Mouse (Mus musculus) midbrain, embryonic 12.5 days (tissue): Measurements from ENCODE around the gene Wscd2. TPM values are rescaled to one million over a fixed set of nuclear protein-coding genes. Genes with fewer than 3 reads are reported as not detected.

Source experiments
- ATAC-seq: fragments of 200-750 bp; cut with Nextera tagmentation; 2 replicates; pipeline ENCODE4 v1.8.0; 2017; ENCODE audit warnings: low read depth, moderate TSS enrichment, moderate library complexity; ENCODE audit not compliant: low FRiP score
- H3K27ac ChIP-seq: fragments of 300-500 bp; sonication (generic); replicated peaks from 2 replicates; pipeline ENCODE4 v1.5.1; 2016; ENCODE audit warnings: mild to moderate bottlenecking
- H3K27me3 ChIP-seq: fragments of 300-500 bp; sonication (generic); 2 replicates; pipeline ENCODE4 v1.6.1; 2016; ENCODE audit warnings: mild to moderate bottlenecking
- H3K36me3 ChIP-seq: fragments of 300-500 bp; sonication (generic); 2 replicates; pipeline ENCODE4 v1.6.1; 2016
- H3K4me1 ChIP-seq: fragments of 300-500 bp; sonication (generic); 2 replicates; pipeline ENCODE4 v1.6.1; 2016
- H3K4me2 ChIP-seq: fragments of 300-500 bp; sonication (generic); replicated peaks from 2 replicates; pipeline ENCODE4 v1.6.1; 2016; ENCODE audit warnings: mild to moderate bottlenecking, moderate library complexity
- H3K4me3 ChIP-seq: fragments of 300-500 bp; sonication (generic); 2 replicates; pipeline ENCODE4 v1.5.1; 2016; ENCODE audit warnings: mild to moderate bottlenecking
- H3K9ac ChIP-seq: fragments of 300-500 bp; sonication (generic); replicated peaks from 2 replicates; pipeline ENCODE4 v1.6.1; 2016; ENCODE audit warnings: mild to moderate bottlenecking, moderate library complexity
- H3K9me3 ChIP-seq: fragments of 300-500 bp; sonication (generic); 2 replicates; pipeline ENCODE4 v1.6.1; 2016; ENCODE audit warnings: mild to moderate bottlenecking
- WGBS: fragments of 180-500 bp; shearing (Covaris S2); methylation state at CpG from one replicate; pipeline ENCODE4 v1.1.7; 2016; 5-methylcytosine and 5-hydroxymethylcytosine counted together
- polyA plus RNA-seq: library from polyadenylated mRNA; unstranded; fragments of >200 nt; fragmentation: Nextera tagmentation; extraction: Ambion mirVana; gene quantifications from 2 replicates; pipeline ENCODE4 v1.2.1, GENCODE M21; 2016

Wscd2 gene
- polyA plus RNA-seq, 1 experiment from 2014 or later: 14.2 TPM

GRCm38 (mm10) chr5:113638055-113638454 lies 147.9 kb downstream of the Wscd2 start:
- Histone ChIP-seq H3K36me3 (no peaks in the 10 kb centered on the region), H3K4me2 (no peak overlapping the region), H3K4me3 (no peak overlapping the region), H3K9me3 (no peaks in the 10 kb centered on the region), H3K27ac (no peak overlapping the region), H3K9ac (no peak overlapping the region), H3K4me1 (no peaks in the 10 kb centered on the region), H3K27me3 (no peaks in the 10 kb centered on the region)
- no peak for ATAC-seq
- 92% methylated on average over 12 of the region's 12 CpGs for WGBS

- no peak for ATAC-seq
- H3K4me3 ChIP-seq: no peak overlapping the region
- WGBS: 77% methylated on average over 5 of the region's 5 CpGs
- no peaks in the 10 kb centered on the region for H3K4me1 ChIP-seq
- no peak overlapping the region for H3K9ac ChIP-seq
- H3K27me3 ChIP-seq: peaks cover 1% of the 10 kb centered on the region; the same call in 1 of the 2 replicates
- no peak overlapping the region for H3K27ac ChIP-seq
- no peaks in the 10 kb centered on the region for H3K36me3 ChIP-seq
- no peaks in the 10 kb centered on the region for H3K9me3 ChIP-seq
- no peak overlapping the region for H3K4me2 ChIP-seq
These were observed 149.0 kb downstream of the Wscd2 start for GRCm38 (mm10) chr5:113639126-113639525.

Other genes starting within 250 kb of the Wscd2 start
- 16.1 and 19.5 TPM in 2 replicates for gene Sgsm1, start 179.5 kb upstream of the Wscd2 start, polyA plus RNA-seq
- not detected in 2 replicates for gene Aym1, start 133.0 kb upstream of the Wscd2 start, polyA plus RNA-seq
- gene Cmklr1, start 160.1 kb downstream of the Wscd2 start, polyA plus RNA-seq: 2.3 and 2.5 TPM in 2 replicates
- gene 1700069L16Rik, start 234.4 kb downstream of the Wscd2 start, polyA plus RNA-seq: not detected in 2 replicates
- gene Ficd, start 245.5 kb downstream of the Wscd2 start, polyA plus RNA-seq: 6.5 and 6.9 TPM in 2 replicates